Mouse (Mus musculus) olfactory bulb, adult 2 months (tissue): ENCODE measurements around the gene Unc13b. TPM values are rescaled to one million over a fixed set of nuclear protein-coding genes. Genes with fewer than 3 reads are reported as not detected.

Experiments used
- H3K27ac ChIP-seq: fragments of 200-500 bp; 2 replicates; pipeline ENCODE4 v1.5.1; 2012; ENCODE audit warnings: low read depth, low read length; ENCODE audit not compliant: insufficient read depth
- H3K4me1 ChIP-seq: fragments of 200-500 bp; 2 replicates; pipeline ENCODE4 v1.6.1; 2012; ENCODE audit warnings: low read length; ENCODE audit not compliant: control insufficient read depth, insufficient read depth
- H3K4me3 ChIP-seq: fragments of 200-500 bp; 2 replicates; pipeline ENCODE4 v1.5.1; 2012; ENCODE audit warnings: mild to moderate bottlenecking, low read depth, low read length, moderate library complexity; ENCODE audit not compliant: insufficient read depth
- CTCF ChIP-seq: fragments of 200-500 bp; IDR thresholded peaks from 2 replicates; pipeline ENCODE4 v1.5.1; 2012; ENCODE audit warnings: low read depth, mild to moderate bottlenecking, low read length, moderate library complexity; ENCODE audit not compliant: insufficient read depth
- POLR2A ChIP-seq: fragments of 200-500 bp; IDR thresholded peaks from 2 replicates; pipeline ENCODE4 v1.6.1; 2012; ENCODE audit warnings: mild to moderate bottlenecking, low read depth, low read length, moderate library complexity; ENCODE audit not compliant: insufficient read depth
- WGBS: fragments of 180-500 bp; shearing (Covaris S2); methylation state at CpG from one replicate; pipeline ENCODE4 v1.1.7; 2018; 5-methylcytosine and 5-hydroxymethylcytosine counted together
- polyA plus RNA-seq: library from polyadenylated mRNA; stranded (reverse); fragments of >200 nt; gene quantifications from 2 replicates; pipeline ENCODE4 v1.2.4, GENCODE M21; 2012; ENCODE audit warnings: low replicate concordance; ENCODE audit not compliant: missing spikeins, insufficient read depth, insufficient read length

The Unc13b gene
- polyA plus RNA-seq: not detected in 2 replicates

- WGBS: under 1% methylated on average over 90 of the region's 90 CpGs
- Histone ChIP-seq H3K27ac (no peak within 1 kb of the TSS), H3K4me1 (peaks cover 13% of the 10 kb centered on the region), H3K4me3 (peak within 1 kb of the TSS; percentile 81)
- TF ChIP-seq POLR2A (no peak; the same call in 1 of the 2 replicates), CTCF (no peak)
Observed at GRCm38 (mm10) chr4:43058753-43059654, at the start of gene Unc13b. Gene Unc13b (plus strand): TSS chr4:43058953.

- H3K27ac ChIP-seq: no peak within 1 kb of the TSS
- H3K4me1 ChIP-seq: peaks cover 2% of the 10 kb centered on the region
- under 1% methylated on average over 37 of the region's 37 CpGs for WGBS
- TF ChIP-seq CTCF (no peak), POLR2A (no peak)
- peak within 1 kb of the TSS; percentile 97 for H3K4me3 ChIP-seq
Observed at GRCm38 (mm10) chr4:43010161-43011038, 48.4 kb upstream of the Unc13b start, which contains the start of gene Fancg. Gene Fancg (minus strand): TSS chr4:43010506.

- no peak overlapping the region for H3K27ac ChIP-seq
- H3K4me3 ChIP-seq: no peak overlapping the region
- peaks cover 2% of the 10 kb centered on the region for H3K4me1 ChIP-seq
- TF ChIP-seq CTCF: no peak
- no peak for TF ChIP-seq POLR2A
- 95% methylated on average over 1 of the region's 1 CpGs for WGBS
Observed at GRCm38 (mm10) chr4:43012091-43012490, 46.7 kb upstream of the Unc13b start.

GRCm38 (mm10) chr4:43018156-43018555 lies 40.6 kb upstream of the Unc13b start:
- Histone ChIP-seq H3K4me3 (no peak overlapping the region), H3K4me1 (no peaks in the 10 kb centered on the region), H3K27ac (no peak overlapping the region)
- no peak for TF ChIP-seq CTCF
- no peak for TF ChIP-seq POLR2A
- 89% methylated on average over 4 of the region's 4 CpGs for WGBS

- Histone ChIP-seq H3K4me1 (peaks cover 6% of the 10 kb centered on the region; the same call in 1 of the 2 replicates), H3K27ac (no peak overlapping the region), H3K4me3 (no peak overlapping the region)
- TF ChIP-seq POLR2A: no peak
- TF ChIP-seq CTCF: no peak
- 89% methylated on average over 10 of the region's 10 CpGs for WGBS
Observed at GRCm38 (mm10) chr4:43019176-43019575, 39.6 kb upstream of the Unc13b start.

DNA sequence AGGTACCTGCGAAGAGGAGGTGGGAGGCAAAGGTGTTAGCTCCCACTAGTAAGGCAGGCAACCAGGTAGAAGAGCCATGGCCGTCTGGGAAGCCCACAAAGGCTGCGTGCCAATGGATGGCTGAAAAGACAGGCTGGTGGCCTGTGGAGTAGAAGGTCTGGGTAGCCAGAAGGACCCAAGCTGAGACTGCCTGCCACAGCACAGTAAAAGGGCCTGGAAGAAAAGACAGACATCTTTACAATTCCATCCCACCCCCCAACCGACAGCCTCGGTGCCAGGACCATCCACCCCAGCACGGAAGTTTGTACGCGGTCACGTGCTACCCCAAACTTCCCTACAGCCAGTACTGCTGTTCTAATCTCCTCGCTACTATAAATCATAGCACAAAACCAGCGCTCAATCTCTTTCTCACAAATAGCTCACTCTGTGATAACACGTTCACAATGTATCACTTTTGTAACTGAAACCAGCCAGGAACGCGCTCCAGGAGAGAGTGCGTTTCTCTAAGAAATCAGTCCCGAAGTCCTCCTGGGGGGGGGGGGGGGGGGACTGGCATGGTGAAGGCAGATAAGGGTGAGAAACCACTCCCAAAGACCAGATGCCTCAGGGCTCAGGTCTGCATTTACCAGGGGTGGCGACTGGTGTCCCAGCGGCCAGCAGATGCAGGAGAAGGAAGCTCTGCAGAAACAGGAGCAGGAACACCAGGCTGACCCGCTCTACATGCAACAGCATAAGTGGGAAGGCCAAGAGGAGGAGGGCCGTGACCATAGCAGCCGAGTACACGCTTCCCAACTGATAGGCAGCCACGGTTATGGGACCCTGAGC lies 38.9 kb upstream of the Unc13b start:
- H3K4me1 ChIP-seq: peaks cover 11% of the 10 kb centered on the region
- no peak overlapping the region for H3K27ac ChIP-seq
- H3K4me3 ChIP-seq: no peak overlapping the region
- TF ChIP-seq POLR2A: no peak
- no peak for TF ChIP-seq CTCF
- WGBS: 91% methylated on average over 23 of the region's 23 CpGs

- H3K27ac ChIP-seq: no peak overlapping the region
- no peak overlapping the region for H3K4me3 ChIP-seq
- H3K4me1 ChIP-seq: peaks cover 12% of the 10 kb centered on the region
- TF ChIP-seq POLR2A (no peak), CTCF (no peak)
- WGBS: 85% methylated on average over 16 of the region's 16 CpGs
Observed at GRCm38 (mm10) chr4:43020876-43021275, 37.9 kb upstream of the Unc13b start.

DNA sequence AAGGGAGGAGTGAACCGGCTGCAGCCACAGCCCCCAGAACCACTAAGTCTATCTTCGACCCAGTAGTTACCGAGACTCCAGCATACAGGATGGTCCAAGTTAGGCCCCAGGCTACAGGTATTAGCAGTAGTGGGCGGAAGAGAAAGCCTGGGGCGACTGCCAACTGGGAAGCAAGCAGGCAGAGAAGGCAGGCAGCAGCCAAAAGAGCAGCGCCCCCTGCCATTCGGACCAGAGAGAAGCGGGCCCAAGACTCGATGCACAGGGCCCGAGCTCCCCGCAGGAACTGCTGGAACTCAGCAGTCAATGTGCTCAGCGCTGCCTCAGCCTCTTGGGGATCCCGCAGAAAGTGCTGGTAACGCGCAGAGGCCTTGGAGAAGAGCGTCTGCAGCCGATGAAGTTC lies 37.4 kb upstream of the Unc13b start:
- no peak overlapping the region for H3K27ac ChIP-seq
- H3K4me3 ChIP-seq: no peak overlapping the region
- 73% methylated on average over 17 of the region's 17 CpGs for WGBS
- TF ChIP-seq POLR2A: no peak
- TF ChIP-seq CTCF: no peak
- H3K4me1 ChIP-seq: peaks cover 12% of the 10 kb centered on the region
